Mouse (Mus musculus) left cerebral cortex, adult 8-10 months (tissue): ENCODE results near the gene Wdr91. TPM values are rescaled to one million over a fixed set of nuclear protein-coding genes. Genes with fewer than 3 reads are reported as not detected.

Source experiments
- DNase-seq, 2 experiments: peaks; one replicate each; pipeline ENCODE4 v3.0.0; 2022; ENCODE audit warnings: low spot score in 2 of 2
- total RNA-seq, 4 experiments: library from RNA; stranded (reverse); gene quantifications; 2 replicates each; pipeline ENCODE4 v1.2.4; 2022

The Wdr91 gene
- total RNA-seq = 10 to 100 TPM; 35.9 to 39.9 (median 38.0) TPM

DNA sequence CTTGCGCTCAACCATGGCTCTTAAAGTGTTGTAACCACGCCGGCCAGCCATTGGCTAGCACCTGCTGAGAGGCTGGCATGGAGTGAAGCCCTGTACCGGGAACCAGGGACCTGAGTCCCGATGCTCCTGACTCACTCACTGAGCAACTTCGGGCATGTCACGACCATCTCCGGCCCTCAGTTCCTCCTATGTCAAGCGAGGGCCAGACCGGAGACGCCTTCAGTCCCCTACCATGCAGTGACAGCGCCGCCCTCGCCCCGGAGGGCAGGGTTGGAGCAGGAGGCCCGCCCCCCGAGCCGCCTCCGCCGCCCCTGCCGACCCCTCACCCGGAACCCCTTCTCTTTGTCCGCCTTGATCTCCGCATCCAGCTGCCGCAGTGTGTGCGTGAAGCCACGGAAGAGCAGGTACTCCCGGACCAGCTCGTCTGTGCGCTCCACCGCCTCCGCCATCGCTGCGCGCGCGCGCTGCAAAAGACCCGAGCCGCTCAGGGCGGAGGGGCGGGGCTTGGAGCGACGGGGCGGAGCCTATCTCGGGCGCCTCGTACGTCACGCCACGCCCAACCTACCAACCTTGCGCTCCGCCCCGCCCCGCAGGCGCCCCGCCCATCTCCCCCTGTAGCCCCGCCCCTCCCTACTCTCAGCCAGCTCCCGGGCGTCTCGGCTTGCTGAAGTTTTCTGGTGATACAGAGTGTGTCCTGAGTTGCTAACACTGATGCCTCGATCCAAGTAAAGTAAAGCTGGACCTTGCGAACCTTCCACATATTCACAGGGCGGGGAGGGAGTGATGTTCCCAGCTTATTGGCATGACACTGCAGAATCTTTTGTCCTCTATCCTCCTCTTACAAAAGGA, at the start of gene Wdr91:
TSS of gene Wdr91 (minus strand) at position 506 of the 849 bp plus-strand sequence.
- peak; percentile 85 to 90 for DNase-seq

GRCm38 (mm10) chr6:34959131-34959530, 48.5 kb upstream of the Wdr91 start:
- no peak for DNase-seq

- DNase-seq = no peak
These were observed 45.2 kb upstream of the Wdr91 start for GRCm38 (mm10) chr6:34955862-34956241.

GRCm38 (mm10) chr6:34954926-34955861, 44.5 kb upstream of the Wdr91 start:
- no peak for DNase-seq

- DNase-seq = no peak
These were observed 41.4 kb upstream of the Wdr91 start for GRCm38 (mm10) chr6:34951956-34952667.

DNA sequence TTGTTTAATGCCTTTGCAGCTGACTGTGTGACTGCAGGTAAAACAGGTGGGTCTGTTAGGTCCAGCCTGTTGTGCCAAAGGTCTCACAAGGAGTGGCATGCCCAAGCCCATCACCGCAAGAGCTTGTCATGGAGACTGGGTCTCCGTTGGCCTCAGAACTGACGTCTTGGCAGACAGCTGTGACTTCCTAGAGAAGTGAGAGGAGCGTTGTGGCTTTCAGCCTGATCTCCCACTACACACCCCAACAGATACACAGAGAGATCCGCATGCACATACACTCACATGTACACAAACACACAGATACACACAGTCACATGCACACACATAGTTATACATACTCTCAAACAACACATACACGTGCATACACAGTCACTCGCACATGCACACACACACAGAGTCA, 40.8 kb upstream of the Wdr91 start:
- DNase-seq = no peak

- DNase-seq = peak in 1 of 2 experiments; percentile 22
These were observed 37.8 kb upstream of the Wdr91 start for GRCm38 (mm10) chr6:34948461-34948860.

GRCm38 (mm10) chr6:34946486-34947079, 35.9 kb upstream of the Wdr91 start:
- DNase-seq = no peak

DNA sequence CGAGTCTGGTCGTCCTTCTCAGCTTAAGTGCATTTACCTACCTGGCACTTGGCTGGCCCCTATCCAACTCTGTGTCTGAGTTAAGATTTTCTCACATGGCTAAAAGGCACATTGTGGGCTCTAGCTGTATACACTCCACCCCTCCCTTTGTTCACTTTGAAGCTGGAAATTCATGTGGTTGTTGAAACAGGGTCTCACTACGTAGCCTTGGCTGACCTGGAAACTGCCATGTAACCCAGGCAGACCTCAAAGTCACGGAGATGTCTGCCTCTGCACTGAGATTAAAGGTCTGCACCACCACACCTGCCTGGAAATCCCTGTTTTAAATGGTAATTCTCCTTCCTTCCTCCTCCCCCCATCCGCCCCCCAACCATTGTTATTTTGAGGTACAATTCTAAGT, 32.8 kb upstream of the Wdr91 start:
- no peak for DNase-seq

- DNase-seq = no peak
These were observed 31.8 kb upstream of the Wdr91 start for GRCm38 (mm10) chr6:34942446-34942845.

- DNase-seq = no peak
These were observed 30.8 kb upstream of the Wdr91 start for GRCm38 (mm10) chr6:34941496-34941895.

DNA sequence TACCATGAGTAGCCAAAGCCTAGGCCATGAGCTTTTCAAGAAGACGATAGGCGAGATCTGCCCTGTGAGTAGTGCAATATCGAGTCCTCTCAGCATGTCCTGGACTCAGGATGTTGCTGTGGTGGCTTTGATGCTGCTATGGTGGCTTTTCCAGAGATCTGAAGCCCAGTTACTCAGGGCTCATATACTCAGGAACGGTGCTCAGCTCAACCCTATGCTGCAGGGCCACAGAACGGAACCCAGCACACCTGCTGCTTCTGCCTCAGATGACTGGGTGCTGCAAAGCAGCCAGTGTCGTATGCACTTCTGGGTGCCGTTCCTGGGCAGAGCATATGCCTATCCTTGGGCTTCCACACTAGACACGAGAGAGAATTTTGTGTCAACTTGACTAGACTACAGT, 28.8 kb upstream of the Wdr91 start:
- no peak for DNase-seq

DNA sequence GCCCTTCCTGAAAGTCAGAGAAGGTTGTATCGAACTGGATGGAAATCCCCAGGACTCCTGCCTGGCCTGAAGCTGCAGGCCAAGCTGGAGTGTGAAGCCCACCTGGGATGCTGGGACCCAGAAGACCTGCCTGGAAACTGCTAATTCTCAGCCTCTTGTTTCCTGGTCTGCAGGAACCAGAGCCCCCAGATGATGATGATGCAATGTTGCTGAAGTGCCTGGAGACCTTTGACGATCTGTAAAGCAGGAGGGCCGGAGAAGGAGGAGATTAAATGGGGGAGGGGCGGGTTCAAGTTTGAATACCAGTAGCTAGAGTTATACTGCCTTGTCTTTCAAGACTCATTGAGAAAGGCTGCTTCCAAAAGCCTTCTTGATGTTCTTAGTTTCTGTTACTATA, 28.3 kb upstream of the Wdr91 start:
- no peak for DNase-seq

- no peak for DNase-seq
These were observed 27.7 kb upstream of the Wdr91 start for GRCm38 (mm10) chr6:34938280-34938928.

- no peak for DNase-seq
These were observed 26.1 kb upstream of the Wdr91 start for GRCm38 (mm10) chr6:34936743-34937142.

- no peak for DNase-seq
These were observed 22.0 kb upstream of the Wdr91 start for GRCm38 (mm10) chr6:34932633-34933032.

DNA sequence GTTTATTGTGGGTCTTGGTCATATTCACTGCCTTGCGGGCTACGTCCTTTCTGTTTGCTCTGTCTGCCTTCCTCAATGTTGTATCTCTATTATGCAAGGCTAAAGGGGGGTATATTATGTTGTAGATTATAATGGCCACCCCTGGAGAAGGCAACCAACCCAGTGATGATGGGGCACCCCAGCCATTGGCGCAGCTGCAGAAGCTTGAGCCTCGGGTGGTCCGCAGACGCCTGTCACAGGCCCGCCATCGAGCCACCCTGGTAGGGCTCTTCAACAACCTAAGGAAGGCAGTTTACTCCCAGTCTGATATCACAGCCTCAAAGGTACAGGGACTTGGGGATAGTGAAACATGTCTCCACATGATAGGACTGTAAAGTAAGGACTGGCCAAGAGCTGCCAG, 16.9 kb upstream of the Wdr91 start:
- no peak for DNase-seq

GRCm38 (mm10) chr6:34927156-34927555, 16.5 kb upstream of the Wdr91 start:
- DNase-seq = peak; percentile 42 to 50

DNA sequence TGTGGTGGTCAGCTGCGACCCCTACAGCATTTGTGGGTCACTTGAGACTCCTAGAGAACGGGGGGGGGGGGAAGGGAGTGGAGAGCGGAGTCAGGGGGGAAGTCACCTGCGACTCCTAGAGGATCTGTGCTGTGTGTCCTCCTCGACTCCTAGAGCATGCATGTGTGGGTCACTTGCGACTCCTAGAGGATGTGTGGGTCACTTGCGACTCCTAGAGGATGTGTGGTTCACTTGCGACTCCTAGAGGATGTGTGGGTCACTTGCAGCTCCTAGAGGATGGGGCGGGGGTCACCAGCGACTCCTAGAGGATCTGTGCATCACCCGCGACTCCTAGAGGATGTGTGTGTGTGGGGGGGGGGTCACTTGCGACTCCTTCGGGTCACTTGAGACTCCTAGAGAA, 11.3 kb upstream of the Wdr91 start:
- no peak for DNase-seq

DNA sequence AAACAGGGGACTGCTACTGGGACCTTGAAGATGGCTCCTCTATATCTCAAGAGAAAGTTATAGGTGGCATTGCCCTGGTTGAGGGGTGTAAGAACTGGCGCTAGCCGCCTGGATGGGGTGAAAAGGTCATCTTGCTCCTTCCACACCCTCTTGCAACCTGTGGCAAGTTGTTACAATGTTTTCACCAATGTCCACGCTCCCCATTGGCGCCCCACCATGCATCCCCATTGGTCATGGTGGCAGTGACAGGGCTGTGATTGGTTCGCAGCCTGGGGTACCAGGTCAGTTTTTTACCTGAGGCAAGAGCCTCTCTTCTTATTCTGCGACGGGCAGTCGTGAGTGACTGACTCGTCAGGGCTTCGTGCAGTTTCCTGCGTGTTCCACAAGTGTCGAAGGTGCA, 10.0 kb upstream of the Wdr91 start:
- no peak for DNase-seq

GRCm38 (mm10) chr6:34919956-34920355, 9.3 kb upstream of the Wdr91 start, which contains the start of gene Stra8:
TSS of gene Stra8 (plus strand) at chr6:34920163.
- no peak for DNase-seq
